Mouse (Mus musculus): ENCODE data around the gene Coro1a.

- TF ChIP-seq GATA1 (IDR thresholded peaks at IDR 0.05; ENCODE audit: borderline replicate concordance, low read length) (no peak), FLI1 (IDR thresholded peaks at IDR 0.05; ENCODE audit: low read length) (no peak)
Observed at GRCm38 (mm10) chr7:126679683-126680082, 27.9 kb downstream of the Coro1a start.
